Mouse (Mus musculus): Measurements from ENCODE around the gene Tmprss9. TPM values are rescaled to one million over a fixed set of nuclear protein-coding genes. Genes with fewer than 3 reads are reported as not detected.

The Tmprss9 gene
- polyA plus RNA-seq, 1 experiment from 2014 or later, result 0.08 TPM

DNA sequence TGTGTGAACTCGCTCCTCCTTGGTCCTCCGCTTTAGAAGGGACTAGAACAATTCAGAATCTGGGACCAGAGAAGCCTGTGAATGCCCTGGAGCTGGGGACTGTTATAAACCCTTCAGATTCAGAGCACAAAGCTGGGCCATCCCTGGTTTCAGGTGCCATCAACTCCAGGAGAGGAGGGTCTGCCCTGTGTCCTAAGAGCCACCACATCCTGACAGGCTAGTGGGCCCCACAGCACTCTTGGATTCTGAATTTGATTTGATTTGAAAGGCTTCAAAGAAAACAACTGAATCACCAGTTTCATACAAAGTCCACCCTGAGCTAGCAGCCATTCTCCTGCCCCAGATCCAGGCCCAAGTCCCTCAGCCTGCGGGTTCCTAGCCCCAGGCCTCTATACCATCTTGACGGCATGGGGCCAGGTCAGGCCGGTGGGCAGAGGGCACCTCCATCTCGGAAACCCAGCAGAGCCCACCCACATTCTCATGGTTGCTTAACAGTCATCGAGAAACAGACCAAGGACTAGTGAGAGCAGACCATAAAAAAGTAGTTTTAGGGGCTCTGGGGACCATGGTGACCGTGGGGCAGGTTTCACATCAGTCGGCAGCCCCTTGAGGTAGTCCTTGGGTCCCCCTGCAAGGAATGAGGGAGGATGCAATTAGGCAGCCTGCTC lies 30.8 kb downstream of the Tmprss9 start:
- no peak overlapping the region for H3K9ac ChIP-seq (ENCODE audit: low read depth, low read length)
- no peaks in the 10 kb centered on the region for H3K9me3 ChIP-seq (ENCODE audit: control insufficient read depth, low read length)
- peaks cover 9% of the 10 kb centered on the region for H3K4me1 ChIP-seq (ENCODE audit: control insufficient read depth, insufficient read depth, low read length)
- no peaks in the 10 kb centered on the region for H3K27me3 ChIP-seq (ENCODE audit: control insufficient read depth, insufficient read depth, low read length)
- H3K4me3 ChIP-seq (ENCODE audit: low read length), result no peak overlapping the region
- H3K27ac ChIP-seq (ENCODE audit: low read depth, low read length), result no peak overlapping the region
- H3K36me3 ChIP-seq (ENCODE audit: control insufficient read depth, insufficient read depth, low read length), result peaks cover 64% of the 10 kb centered on the region
- ATAC-seq (ENCODE audit: low FRiP score, low TSS enrichment), result no peak
- 93% methylated on average over 9 of the region's 9 CpGs for WGBS
- no peak overlapping the region for H3K4me2 ChIP-seq (replicated peaks; ENCODE audit: low read depth, low read length)

- Histone ChIP-seq H3K9ac (ENCODE audit: low read depth, low read length) (no peak overlapping the region), H3K9me3 (ENCODE audit: control insufficient read depth, low read length) (no peaks in the 10 kb centered on the region), H3K36me3 (ENCODE audit: control insufficient read depth, insufficient read depth, low read length) (peaks cover 70% of the 10 kb centered on the region), H3K27me3 (ENCODE audit: control insufficient read depth, insufficient read depth, low read length) (no peaks in the 10 kb centered on the region), H3K27ac (ENCODE audit: low read depth, low read length) (no peak overlapping the region), H3K4me3 (ENCODE audit: low read length) (no peak overlapping the region), H3K4me1 (ENCODE audit: control insufficient read depth, insufficient read depth, low read length) (peaks cover 9% of the 10 kb centered on the region), H3K4me2 (replicated peaks; ENCODE audit: low read depth, low read length) (no peak overlapping the region)
- ATAC-seq (ENCODE audit: low FRiP score, low TSS enrichment), result no peak
- 87% methylated on average over 10 of the region's 10 CpGs for WGBS
Measured at GRCm38 (mm10) chr10:80903282-80903681, 31.6 kb downstream of the Tmprss9 start.

DNA sequence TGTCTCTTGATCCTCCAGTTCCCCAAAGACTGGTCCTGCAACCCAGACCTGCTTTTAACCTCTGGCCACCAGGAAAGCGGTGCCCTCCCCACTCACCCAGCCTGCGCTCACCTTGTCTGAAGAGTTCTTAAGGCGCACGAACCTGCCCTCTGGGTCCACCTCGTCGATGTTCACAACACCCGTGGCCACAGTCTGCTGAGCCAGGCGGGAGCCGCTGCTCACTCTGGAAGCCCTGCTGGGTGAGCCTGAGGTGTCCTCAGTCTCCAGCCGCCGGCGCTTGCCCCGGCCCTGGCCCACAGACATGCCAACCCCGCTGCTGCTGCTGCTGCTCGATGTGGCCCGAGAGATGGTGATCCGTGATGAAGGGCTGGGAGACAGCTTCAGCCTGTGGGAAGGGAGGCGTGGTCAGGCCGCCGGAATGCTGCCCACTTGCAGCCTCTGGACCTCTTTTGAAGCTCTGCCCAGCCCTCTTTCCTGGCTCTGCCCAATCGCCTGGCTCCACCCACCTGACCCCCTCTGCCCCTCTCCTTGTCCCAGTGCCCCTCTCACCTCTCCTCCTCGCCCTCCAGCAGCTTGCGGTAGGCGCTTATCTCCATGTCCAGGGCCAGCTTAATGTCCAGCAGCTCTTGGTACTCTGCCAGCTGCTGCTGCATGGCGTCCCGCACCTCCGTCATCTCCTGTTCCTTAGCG lies 32.5 kb downstream of the Tmprss9 start:
- Histone ChIP-seq H3K4me1 (ENCODE audit: control insufficient read depth, insufficient read depth, low read length) (peaks cover 7% of the 10 kb centered on the region), H3K4me2 (replicated peaks; ENCODE audit: low read depth, low read length) (no peak overlapping the region), H3K9ac (ENCODE audit: low read depth, low read length) (no peak overlapping the region), H3K4me3 (ENCODE audit: low read length) (no peak overlapping the region), H3K27ac (ENCODE audit: low read depth, low read length) (no peak overlapping the region), H3K9me3 (ENCODE audit: control insufficient read depth, low read length) (no peaks in the 10 kb centered on the region), H3K36me3 (ENCODE audit: control insufficient read depth, insufficient read depth, low read length) (peaks cover 72% of the 10 kb centered on the region), H3K27me3 (ENCODE audit: control insufficient read depth, insufficient read depth, low read length) (no peaks in the 10 kb centered on the region)
- ATAC-seq (ENCODE audit: low FRiP score, low TSS enrichment), result no peak
- WGBS, result 81% methylated on average over 28 of the region's 28 CpGs

GRCm38 (mm10) chr10:80904709-80905108 lies 33.1 kb downstream of the Tmprss9 start:
- no peak overlapping the region for H3K27ac ChIP-seq (ENCODE audit: low read depth, low read length)
- no peak overlapping the region for H3K4me3 ChIP-seq (ENCODE audit: low read length)
- H3K27me3 ChIP-seq (ENCODE audit: control insufficient read depth, insufficient read depth, low read length), result no peaks in the 10 kb centered on the region
- H3K36me3 ChIP-seq (ENCODE audit: control insufficient read depth, insufficient read depth, low read length), result peaks cover 75% of the 10 kb centered on the region
- ATAC-seq (ENCODE audit: low FRiP score, low TSS enrichment), result no peak
- WGBS, result 92% methylated on average over 11 of the region's 11 CpGs
- H3K4me1 ChIP-seq (ENCODE audit: control insufficient read depth, insufficient read depth, low read length), result peaks cover 2% of the 10 kb centered on the region
- H3K9ac ChIP-seq (ENCODE audit: low read depth, low read length), result no peak overlapping the region
- no peaks in the 10 kb centered on the region for H3K9me3 ChIP-seq (ENCODE audit: control insufficient read depth, low read length)
- no peak overlapping the region for H3K4me2 ChIP-seq (replicated peaks; ENCODE audit: low read depth, low read length)

- Histone ChIP-seq H3K27ac (ENCODE audit: low read depth, low read length) (no peak overlapping the region), H3K4me3 (ENCODE audit: low read length) (no peak overlapping the region), H3K9ac (ENCODE audit: low read depth, low read length) (no peak overlapping the region), H3K27me3 (ENCODE audit: control insufficient read depth, insufficient read depth, low read length) (no peaks in the 10 kb centered on the region), H3K9me3 (ENCODE audit: control insufficient read depth, low read length) (no peaks in the 10 kb centered on the region), H3K4me2 (replicated peaks; ENCODE audit: low read depth, low read length) (no peak overlapping the region), H3K4me1 (ENCODE audit: control insufficient read depth, insufficient read depth, low read length) (no peaks in the 10 kb centered on the region), H3K36me3 (ENCODE audit: control insufficient read depth, insufficient read depth, low read length) (peaks cover 66% of the 10 kb centered on the region)
- no peak for ATAC-seq (ENCODE audit: low FRiP score, low TSS enrichment)
- 89% methylated on average over 22 of the region's 22 CpGs for WGBS
Measured at GRCm38 (mm10) chr10:80909375-80910162, 37.9 kb downstream of the Tmprss9 start.

GRCm38 (mm10) chr10:80911354-80911753 lies 39.7 kb downstream of the Tmprss9 start:
- no peaks in the 10 kb centered on the region for H3K9me3 ChIP-seq (ENCODE audit: control insufficient read depth, low read length)
- peaks cover 57% of the 10 kb centered on the region for H3K36me3 ChIP-seq (ENCODE audit: control insufficient read depth, insufficient read depth, low read length)
- no peak overlapping the region for H3K4me2 ChIP-seq (replicated peaks; ENCODE audit: low read depth, low read length)
- 0 out of 2 replicates have a peak, but pooled peaks cover under 1% of the 10 kb centered on the region for H3K4me1 ChIP-seq (ENCODE audit: control insufficient read depth, insufficient read depth, low read length)
- H3K27ac ChIP-seq (ENCODE audit: low read depth, low read length), result no peak overlapping the region
- H3K27me3 ChIP-seq (ENCODE audit: control insufficient read depth, insufficient read depth, low read length), result no peaks in the 10 kb centered on the region
- no peak overlapping the region for H3K4me3 ChIP-seq (ENCODE audit: low read length)
- 95% methylated on average over 4 of the region's 4 CpGs for WGBS
- no peak for ATAC-seq (ENCODE audit: low FRiP score, low TSS enrichment)
- no peak overlapping the region for H3K9ac ChIP-seq (ENCODE audit: low read depth, low read length)

DNA sequence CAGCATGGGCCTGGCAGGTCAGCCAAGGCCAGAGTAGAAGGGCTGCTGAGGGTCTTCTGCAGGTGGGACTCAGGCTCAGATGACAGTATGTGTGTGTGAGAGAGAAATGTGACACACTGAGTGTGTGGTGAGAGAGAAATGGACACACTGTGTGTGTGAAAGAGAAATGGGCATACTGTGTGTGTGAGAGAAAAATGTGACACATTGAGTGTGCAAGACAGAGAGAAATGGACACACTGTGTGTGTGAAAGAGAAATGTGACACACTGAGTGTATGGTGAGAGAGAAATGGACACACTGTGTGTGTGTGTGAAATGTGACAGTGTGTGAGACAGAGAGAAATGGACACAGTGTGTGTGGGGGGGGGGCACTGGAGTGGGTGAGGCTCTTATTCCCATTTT lies 40.2 kb downstream of the Tmprss9 start:
- Histone ChIP-seq H3K27ac (ENCODE audit: low read depth, low read length) (no peak overlapping the region), H3K36me3 (ENCODE audit: control insufficient read depth, insufficient read depth, low read length) (peaks cover 55% of the 10 kb centered on the region), H3K9ac (ENCODE audit: low read depth, low read length) (no peak overlapping the region), H3K9me3 (ENCODE audit: control insufficient read depth, low read length) (no peaks in the 10 kb centered on the region), H3K4me3 (ENCODE audit: low read length) (no peak overlapping the region), H3K27me3 (ENCODE audit: control insufficient read depth, insufficient read depth, low read length) (no peaks in the 10 kb centered on the region), H3K4me1 (ENCODE audit: control insufficient read depth, insufficient read depth, low read length) (peaks cover 5% of the 10 kb centered on the region; the same call in 1 of the 2 replicates), H3K4me2 (replicated peaks; ENCODE audit: low read depth, low read length) (no peak overlapping the region)
- ATAC-seq (ENCODE audit: low FRiP score, low TSS enrichment), result no peak

GRCm38 (mm10) chr10:80913364-80914011 lies 41.8 kb downstream of the Tmprss9 start:
- no peak for ATAC-seq (ENCODE audit: low FRiP score, low TSS enrichment)
- Histone ChIP-seq H3K4me2 (replicated peaks; ENCODE audit: low read depth, low read length) (no peak overlapping the region), H3K4me1 (ENCODE audit: control insufficient read depth, insufficient read depth, low read length) (peaks cover 10% of the 10 kb centered on the region; the same call in 1 of the 2 replicates), H3K4me3 (ENCODE audit: low read length) (no peak overlapping the region), H3K36me3 (ENCODE audit: control insufficient read depth, insufficient read depth, low read length) (peaks cover 39% of the 10 kb centered on the region), H3K9ac (ENCODE audit: low read depth, low read length) (no peak overlapping the region), H3K27ac (ENCODE audit: low read depth, low read length) (no peak overlapping the region), H3K9me3 (ENCODE audit: control insufficient read depth, low read length) (no peaks in the 10 kb centered on the region), H3K27me3 (ENCODE audit: control insufficient read depth, insufficient read depth, low read length) (no peaks in the 10 kb centered on the region)
- 76% methylated on average over 7 of the region's 8 CpGs for WGBS
